Mouse (Mus musculus) lung, postnatal 10 days (tissue): ENCODE measurements around the gene Zfr.

Source experiments
- DNase-seq: peaks from one replicate; pipeline ENCODE4 v3.0.0; 2021

Gene Zfr

DNA sequence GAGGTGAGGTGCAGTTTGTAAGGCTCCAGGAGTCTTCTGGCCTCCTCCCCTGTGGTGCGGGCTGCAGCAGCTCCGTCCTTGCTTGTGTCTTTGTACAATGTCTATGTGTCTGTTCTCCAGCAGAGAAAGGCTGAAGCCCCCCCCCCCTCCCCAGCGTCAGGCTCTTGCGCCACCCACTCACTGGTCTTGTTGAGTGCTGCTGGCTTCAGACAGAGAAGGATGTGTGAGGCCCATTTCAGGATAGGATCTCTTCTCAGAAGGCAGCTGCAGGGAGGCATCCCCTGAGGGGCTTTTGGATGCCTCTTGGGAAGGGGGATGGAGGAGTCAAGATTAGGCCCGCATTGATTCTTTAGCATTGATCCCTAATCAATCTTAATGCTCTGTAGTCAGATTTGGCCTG is 100.2 kb downstream of the Zfr start:
- DNase-seq = no peak

DNA sequence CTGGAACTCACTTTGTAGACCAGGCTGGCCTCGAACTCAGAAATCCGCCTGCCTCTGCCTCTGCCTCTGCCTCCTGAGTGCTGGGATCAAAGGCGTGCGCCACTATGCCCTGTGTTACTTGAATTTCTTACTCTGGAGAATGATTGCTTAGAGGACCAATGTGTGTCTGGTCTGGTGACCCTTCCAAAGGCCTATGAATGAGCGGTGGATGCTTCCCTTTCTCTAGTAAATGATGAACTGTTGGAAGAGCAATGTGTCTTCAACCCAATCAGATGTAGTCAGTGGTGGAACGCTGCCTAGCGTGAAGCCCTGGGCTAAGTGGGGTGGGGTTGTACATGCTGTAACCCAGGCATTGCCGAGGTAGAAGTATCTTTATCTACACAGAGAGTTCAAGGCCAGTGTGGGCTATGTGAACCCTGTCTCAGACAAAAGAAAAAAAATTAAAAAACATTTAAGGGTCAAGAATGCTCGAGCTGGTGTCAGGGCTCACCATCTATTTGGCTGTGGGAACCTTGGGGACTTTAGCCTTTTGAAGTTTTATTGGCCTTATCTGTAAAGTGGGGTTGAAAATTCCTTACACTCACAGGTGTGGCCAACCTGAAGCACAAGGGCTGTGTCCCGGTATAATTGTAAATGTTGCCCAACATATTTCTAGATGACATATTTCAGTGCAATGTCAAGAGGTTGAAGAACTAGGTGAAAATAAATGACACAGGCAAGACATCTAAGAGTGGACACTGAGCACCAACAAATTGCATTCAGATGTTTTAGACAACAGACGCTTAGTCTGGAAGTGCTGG is 101.2 kb downstream of the Zfr start:
- DNase-seq = no peak

DNA sequence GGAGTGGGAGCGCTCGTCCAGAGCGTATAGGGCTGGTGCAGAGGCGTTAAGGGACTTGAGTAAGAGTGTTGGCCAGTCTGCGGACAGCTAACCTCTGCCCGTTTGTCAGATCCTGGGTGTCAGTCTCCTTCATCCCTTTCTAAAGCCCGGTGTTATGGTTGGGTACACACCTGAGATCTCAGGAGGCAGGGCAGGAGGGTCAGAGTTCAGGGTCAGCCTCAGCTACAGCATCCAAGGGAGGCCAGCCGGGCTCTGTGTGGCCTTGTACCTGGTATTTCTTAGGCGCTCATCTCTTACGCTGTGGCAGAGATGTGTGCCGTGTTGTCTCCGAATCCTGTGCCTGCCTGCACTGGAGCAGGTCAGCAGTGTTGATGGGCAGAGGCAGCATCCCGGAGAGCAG is 103.5 kb downstream of the Zfr start:
- no peak for DNase-seq

DNA sequence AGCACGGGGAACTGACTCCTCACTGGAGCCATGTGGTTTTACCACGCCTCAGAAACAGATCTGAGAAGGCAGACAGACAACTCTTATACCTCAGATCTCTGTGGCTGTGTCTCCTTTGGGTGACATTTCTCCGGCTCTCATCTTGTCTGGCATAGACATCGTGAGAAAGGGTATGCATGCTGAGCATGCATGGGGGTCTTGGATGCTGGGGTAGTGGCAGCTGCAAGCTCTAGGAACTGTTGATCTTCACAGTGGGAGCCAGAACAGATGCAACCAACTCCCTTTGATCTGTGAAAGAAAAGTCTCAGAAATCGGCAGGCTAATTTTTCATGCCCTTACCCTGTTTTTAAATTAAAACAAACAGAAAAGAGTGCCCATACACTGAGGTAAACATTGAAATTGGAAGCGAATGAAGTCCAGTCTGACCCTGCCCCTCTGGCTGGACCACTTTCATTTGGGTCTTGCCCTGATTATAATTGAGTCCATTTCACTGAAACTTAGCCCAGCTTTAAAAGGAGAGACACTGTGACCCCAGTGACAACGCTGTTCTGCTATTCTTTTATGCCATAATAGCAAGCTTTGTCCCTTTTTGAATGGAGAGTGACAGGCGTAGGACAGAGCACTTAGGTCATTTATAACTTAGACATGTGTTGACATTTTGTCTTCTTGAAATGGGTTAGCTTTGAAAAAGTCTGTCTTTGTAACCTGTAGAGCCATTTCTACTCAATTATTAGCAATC is 105.1 kb downstream of the Zfr start:
- DNase-seq = no peak

DNA sequence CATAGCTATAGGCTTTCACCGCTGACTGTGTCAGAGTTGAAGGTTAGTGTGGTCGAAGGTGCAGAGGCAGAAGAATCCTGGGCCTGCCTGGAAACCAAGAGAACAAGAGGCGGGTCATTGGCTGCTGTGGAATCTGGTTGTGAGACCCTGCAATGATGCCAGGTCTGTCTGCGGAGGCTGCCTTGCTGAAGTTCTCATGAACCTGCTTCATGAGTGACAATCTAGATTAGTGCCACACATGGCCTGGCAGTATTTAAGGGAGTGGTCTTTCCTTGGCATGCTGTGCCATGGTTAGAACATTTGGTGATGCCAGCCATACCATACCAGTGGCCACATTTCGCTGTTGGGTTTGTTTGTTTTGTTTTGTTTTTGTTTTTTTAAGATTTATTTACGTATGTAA is 105.8 kb downstream of the Zfr start:
- no peak for DNase-seq

DNA sequence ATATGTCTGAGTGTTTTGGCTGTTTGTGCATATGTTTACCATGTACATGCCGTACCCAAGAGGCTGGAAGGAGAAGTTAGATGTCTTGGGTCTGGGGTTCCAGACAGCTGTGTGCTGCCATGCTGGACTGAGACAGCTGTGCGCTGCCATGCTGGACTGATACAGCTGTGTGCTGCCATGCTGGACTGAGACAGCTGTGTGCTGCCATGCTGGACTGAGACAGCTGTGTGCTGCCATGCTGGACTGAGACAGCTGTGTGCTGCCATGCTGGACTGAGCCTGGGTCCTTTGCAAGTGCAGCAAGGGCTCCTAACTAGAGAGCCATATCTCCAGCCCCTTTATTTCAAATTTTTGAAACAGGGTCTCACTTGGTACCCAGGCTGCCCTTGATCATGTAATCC is 106.6 kb downstream of the Zfr start:
- no peak for DNase-seq

DNA sequence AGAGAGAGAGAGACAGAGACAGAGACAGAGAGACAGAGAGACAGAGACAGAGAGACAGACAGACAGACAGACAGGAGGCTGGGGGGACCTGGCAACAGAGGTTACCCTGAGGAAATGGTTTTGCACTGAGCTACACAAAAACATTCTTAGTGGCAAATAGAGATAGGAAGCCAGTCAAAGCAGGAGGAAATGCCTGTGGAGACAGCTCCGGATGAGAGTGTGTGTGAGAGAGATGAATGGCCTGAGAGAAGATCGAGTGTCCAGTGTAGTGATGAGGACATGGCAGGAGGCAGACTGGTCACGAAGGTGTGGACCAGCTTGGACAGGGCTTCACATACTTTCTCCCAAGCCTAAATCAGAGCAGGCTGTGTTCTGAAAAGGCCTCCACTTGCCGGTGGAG is 107.4 kb downstream of the Zfr start:
- DNase-seq = peak; percentile 42

DNA sequence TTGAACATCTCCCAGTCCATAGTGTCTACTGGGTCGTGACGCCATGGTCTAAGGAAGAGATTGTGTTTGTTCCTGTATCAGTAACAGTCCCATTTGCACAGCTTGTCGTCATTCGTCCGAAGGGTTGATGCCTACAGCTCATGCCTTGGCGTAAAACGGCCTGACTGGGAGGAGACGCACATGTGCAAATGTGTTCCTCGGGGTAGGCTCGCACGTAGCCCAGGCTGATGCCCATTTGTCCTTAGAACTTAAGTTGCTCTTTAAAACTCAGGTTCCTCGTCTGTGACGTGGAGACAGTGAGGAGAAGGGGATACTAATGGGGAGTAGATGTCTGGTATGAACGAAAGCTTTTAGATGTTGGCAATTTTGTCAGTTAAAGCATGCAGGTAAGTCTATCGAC is 109.3 kb downstream of the Zfr start:
- no peak for DNase-seq

DNA sequence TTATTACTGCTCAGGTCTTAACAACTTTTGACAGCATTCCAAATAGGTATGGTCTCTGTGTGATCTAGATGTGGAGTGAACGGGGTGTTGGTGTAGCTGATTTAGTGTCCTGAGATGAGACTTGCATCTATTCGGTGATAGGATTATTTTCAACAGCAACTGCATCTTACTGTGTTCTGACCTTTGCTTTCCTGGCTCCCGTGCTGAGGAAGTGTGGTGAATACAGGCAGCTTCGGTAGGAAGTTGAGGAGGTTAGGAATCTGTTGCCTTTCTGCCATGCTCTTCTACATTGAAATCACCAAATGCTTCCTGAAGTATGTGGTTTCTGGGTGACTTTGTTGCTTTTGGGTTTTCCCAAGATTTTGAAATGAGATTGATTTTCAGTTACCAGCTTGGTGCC is 109.7 kb downstream of the Zfr start:
- no peak for DNase-seq

DNA sequence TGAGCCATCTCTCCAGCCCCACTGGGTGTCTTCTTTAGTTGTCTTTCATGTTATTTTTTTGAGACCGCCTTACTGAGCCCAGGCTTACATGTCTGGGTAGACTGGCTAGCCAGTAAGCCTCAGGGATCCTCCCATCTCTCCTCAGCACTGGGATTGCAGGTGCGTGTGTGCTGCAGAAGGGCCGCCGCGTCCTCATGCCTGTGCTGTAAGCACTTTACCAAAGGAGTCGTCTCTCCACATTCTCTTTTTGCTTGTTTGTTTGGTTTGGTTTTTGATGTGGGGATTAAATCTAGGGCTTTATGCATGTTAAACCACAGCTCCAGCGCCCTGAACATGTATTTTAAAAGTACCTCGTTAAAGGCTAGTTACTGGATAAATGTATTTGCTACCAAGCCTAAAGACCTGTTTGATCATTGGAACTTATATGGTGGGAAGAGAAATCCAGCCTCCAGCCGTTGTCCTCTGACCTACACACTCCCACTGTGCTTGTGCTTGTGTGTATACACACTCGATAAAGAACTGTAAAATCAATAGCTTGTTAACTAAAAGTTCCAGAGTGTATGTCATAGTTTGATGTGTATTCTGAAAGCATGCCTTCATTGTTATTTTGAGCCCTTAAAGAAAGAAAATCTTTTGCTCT is 112.1 kb downstream of the Zfr start:
- DNase-seq = no peak

DNA sequence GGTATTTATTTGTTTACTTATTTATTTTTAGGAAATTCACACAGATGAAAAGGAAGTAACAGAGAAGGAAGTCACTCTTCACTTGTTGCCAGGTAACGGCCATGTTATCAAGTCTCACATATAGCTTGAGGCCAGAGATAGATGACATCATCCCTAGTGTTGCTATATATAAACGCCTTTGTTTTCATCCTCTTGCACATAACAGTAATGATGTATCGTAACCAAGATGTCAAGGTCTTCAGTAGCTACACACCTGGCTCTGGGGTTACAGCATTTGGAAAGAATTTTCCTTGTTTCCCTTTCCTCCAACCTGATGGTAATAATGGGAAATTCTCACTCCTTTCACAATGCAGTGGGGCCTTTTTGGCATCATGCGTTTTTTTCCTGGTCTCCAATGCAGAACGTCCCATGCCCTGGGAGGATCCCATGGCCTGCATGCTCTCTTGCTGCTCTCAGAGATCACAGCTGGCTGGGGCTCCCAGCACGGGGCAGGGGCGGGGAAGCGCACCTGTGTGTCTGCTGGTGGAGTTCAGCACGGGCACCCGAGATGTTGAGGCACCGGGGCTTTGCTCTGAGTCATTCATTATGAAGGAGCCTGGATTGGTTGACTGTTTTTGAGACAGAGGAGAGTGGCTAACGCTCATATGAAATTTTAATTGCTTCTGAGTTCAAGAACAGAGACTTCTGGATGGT is 112.8 kb downstream of the Zfr start:
- no peak for DNase-seq

DNA sequence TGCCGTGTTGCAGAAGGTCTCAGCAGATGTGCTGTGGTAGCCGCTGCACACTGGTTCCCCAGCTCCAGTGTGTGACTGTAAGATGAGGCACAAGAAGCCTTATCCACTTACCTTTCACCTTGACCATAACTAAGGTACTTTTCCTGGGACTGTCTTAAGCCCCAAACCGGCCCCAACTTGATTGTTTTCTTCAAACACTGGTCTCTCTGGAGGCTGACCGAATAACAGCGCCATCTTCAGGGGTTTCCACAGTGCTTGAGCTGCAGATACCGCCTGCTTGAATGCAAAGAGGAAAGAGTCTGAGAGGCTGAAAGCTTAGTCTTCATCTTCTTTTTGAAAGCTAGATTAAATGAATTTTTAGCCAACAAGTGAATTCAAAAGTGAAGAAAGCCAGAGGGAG is 113.8 kb downstream of the Zfr start:
- DNase-seq = no peak

DNA sequence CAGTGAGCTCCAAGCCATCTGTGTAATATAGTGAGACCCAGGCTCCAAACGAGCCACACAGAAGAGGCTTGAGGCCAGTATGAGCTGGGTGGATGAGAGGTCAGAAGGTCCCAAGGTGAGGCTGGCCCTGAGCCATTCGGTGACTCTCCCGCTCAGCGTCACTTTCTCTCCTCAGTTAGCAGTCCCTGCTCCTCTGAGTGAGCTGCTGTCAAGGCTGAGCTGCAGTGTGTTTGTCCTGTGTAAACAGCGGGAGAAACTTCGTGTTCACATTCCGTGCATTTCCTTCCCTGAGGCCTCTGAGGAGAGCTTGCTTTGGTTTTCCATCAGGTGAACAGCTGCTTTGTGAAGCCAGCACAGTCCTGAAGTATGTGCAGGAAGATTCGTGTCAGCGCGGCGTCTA is 114.8 kb downstream of the Zfr start:
- DNase-seq = peak; percentile 33

DNA sequence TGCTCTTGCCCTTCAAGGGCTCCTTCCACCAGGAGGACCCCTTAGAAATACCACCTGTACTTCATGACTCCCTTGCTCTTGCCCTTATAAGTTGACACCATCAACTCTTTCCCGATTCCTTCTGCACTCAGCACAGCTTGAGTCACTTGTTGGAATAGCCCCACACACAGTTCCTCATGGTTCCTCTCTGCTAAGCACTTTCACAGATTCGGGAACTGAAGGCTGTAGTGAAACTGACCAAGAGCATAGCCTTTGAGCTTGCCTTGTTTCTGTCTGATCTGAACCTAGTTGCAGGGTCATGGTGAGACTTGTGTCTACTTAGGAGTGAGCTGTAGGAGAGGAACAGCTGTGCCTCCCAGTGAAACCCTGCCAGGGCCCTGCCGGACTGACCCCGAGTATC is 115.4 kb downstream of the Zfr start:
- no peak for DNase-seq
